Mouse (Mus musculus) ES-E14 (cell line): Measurements from ENCODE around the gene Rtn4ip1.

Experiments
- CHD2 ChIP-seq: IDR thresholded peaks from 2 replicates; pipeline ENCODE4 v1.6.1; 2014; ENCODE audit warnings: mild to moderate bottlenecking, low read depth, low read length, inconsistent platforms
- HCFC1 ChIP-seq: IDR thresholded peaks from 2 replicates; pipeline ENCODE4 v1.6.1; 2012; ENCODE audit warnings: low read length, inconsistent platforms, borderline replicate concordance; ENCODE audit not compliant: insufficient read depth
- MAFK ChIP-seq: IDR thresholded peaks from 2 replicates; pipeline ENCODE4 v1.6.1; 2014; ENCODE audit warnings: mild to moderate bottlenecking, low read depth, low read length, inconsistent platforms; ENCODE audit not compliant: insufficient read depth
- ZC3H11A ChIP-seq: IDR thresholded peaks from 2 replicates; pipeline ENCODE4 v1.6.1; 2012; ENCODE audit warnings: low read depth, mild to moderate bottlenecking, inconsistent platforms, low read length, borderline replicate concordance
- ZNF384 ChIP-seq: IDR thresholded peaks from 2 replicates; pipeline ENCODE4 v1.6.1; 2012; ENCODE audit warnings: low read depth, low read length, inconsistent platforms

GRCm38 (mm10) chr10:43945435-43945834, 43.8 kb downstream of the Rtn4ip1 start:
- no peak for TF ChIP-seq ZNF384
- no peak for TF ChIP-seq CHD2
- no peak for TF ChIP-seq ZC3H11A
- TF ChIP-seq HCFC1, result no peak
- TF ChIP-seq MAFK, result no peak
